30 mouse cellular contexts compared by ENCODE assay signal in the genomic region with DNA sequence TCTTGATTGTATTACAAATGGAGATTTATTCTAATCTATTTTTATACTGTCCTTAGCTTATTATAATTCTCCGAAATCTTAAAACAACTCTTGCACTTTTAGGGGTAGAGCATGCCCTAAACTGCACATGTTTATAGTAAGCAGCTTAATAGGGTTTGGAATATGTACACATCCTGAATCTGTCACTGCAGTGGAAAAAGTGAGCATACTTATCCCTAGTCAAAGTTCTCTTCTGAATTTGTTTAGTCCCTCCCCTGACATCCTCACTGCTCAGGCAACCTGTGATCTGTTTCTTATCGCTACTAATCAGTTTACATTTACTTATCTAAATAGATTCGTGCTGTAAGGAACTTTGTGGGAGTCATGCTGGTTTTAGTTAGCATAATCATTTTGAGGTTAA.
"Had no signal": no experiment of that assay in that cellular context is flagged by ENCODE, and none has a peak within 500 bp of the region (broad histone marks: within the 10 kb centered on the region; RNA-seq: fewer than 3 reads in every experiment).

No protein-coding gene starts in this region.

- H3K4me2 ChIP-seq: limb, embryonic 12.5 days; limb, embryonic 13.5 days; limb, embryonic 15.5 days; liver, embryonic 11.5 days; liver, embryonic 12.5 days; liver, embryonic 15.5 days; lung, embryonic 14.5 days; lung, embryonic 15.5 days; midbrain, embryonic 11.5 days; midbrain, embryonic 12.5 days; midbrain, embryonic 13.5 days; midbrain, embryonic 15.5 days had no signal

- H3K9me3 ChIP-seq: limb, embryonic 10.5 days; limb, embryonic 12.5 days; limb, embryonic 13.5 days; limb, embryonic 15.5 days; liver, embryonic 12.5 days; liver, embryonic 15.5 days; lung, embryonic 15.5 days; midbrain, embryonic 10.5 days; midbrain, embryonic 12.5 days; midbrain, embryonic 13.5 days; midbrain, embryonic 15.5 days had no signal

- H3K36me3 ChIP-seq: limb, embryonic 10.5 days; limb, embryonic 12.5 days; limb, embryonic 13.5 days; limb, embryonic 15.5 days; liver, embryonic 12.5 days; liver, embryonic 15.5 days; lung, embryonic 15.5 days; midbrain, embryonic 10.5 days; midbrain, embryonic 12.5 days; midbrain, embryonic 13.5 days; midbrain, embryonic 15.5 days had no signal

- DNase-seq: left cerebral cortex, postnatal 4 days; liver, postnatal 0 days; lung, adult 18-20 months; lung, adult 2 months; lung, embryonic 14.5 days; lung, postnatal 10 days; lung, postnatal 14 days; lung, postnatal 36 days; lung, postnatal 4 days; midbrain, embryonic 14.5 days had no signal

- ATAC-seq: liver, embryonic 12.5 days; liver, postnatal 0 days; lung, postnatal 0 days; midbrain, embryonic 13.5 days; midbrain, embryonic 15.5 days; midbrain, embryonic 16.5 days had no signal

- H3K9ac ChIP-seq: limb, embryonic 12.5 days; limb, embryonic 13.5 days; limb, embryonic 15.5 days; liver, embryonic 12.5 days; liver, embryonic 14.5 days; liver, embryonic 15.5 days; liver, postnatal 0 days; lung, embryonic 14.5 days; lung, embryonic 15.5 days; midbrain, embryonic 12.5 days; midbrain, embryonic 13.5 days; midbrain, embryonic 15.5 days had no signal

- H3K27me3 ChIP-seq: limb, embryonic 12.5 days; limb, embryonic 13.5 days; limb, embryonic 15.5 days; liver, embryonic 12.5 days; liver, embryonic 15.5 days; lung, embryonic 15.5 days; midbrain, embryonic 12.5 days; midbrain, embryonic 13.5 days; midbrain, embryonic 15.5 days had no signal

- H3K4me1 ChIP-seq: limb, embryonic 12.5 days; limb, embryonic 13.5 days; limb, embryonic 15.5 days; midbrain, embryonic 12.5 days; midbrain, embryonic 15.5 days had no signal

- H3K4me3 ChIP-seq: left cerebral cortex, adult 2 months; limb, embryonic 10.5 days; limb, embryonic 12.5 days; limb, embryonic 13.5 days; limb, embryonic 15.5 days; liver, embryonic 12.5 days; liver, embryonic 15.5 days; lung, embryonic 15.5 days; megakaryocyte, embryonic 14.5 days; midbrain, embryonic 10.5 days; midbrain, embryonic 12.5 days; midbrain, embryonic 13.5 days; midbrain, embryonic 15.5 days; myocyte had no signal

- H3K27ac ChIP-seq: left cerebral cortex, adult 2 months; limb, embryonic 10.5 days; limb, embryonic 12.5 days; limb, embryonic 13.5 days; limb, embryonic 15.5 days; liver, embryonic 14.5 days; liver, embryonic 15.5 days; lung, embryonic 15.5 days; macrophage; midbrain, embryonic 10.5 days; midbrain, embryonic 12.5 days; midbrain, embryonic 13.5 days; midbrain, embryonic 15.5 days had no signal
